Mouse (Mus musculus): ENCODE data around the gene Rpl26.

Rpl26 gene

GRCm38 (mm10) chr11:68902047-68902364 lies 623 bp downstream of the Rpl26 start:
- POLR2A ChIA-PET: interaction anchor here (0.6 to 6.3 kb wide), 43 partner anchors 10 to 1329 kb away, joined by 3 to 126 read pairs (median 5); partner anchors contain the start of genes Slc25a35 (in 3 of the 4), Arhgef15 (in 1 of the 4), Borcs6 (in 1 of the 4) and Ndel1 (in 1 of the 4)
- CTCF ChIA-PET: interaction anchor here in 1 of 4 experiments (2.2 kb wide), 1 partner anchor 66 kb away, joined by 6 read pairs; the partner anchor contains the start of gene Slc25a35

DNA sequence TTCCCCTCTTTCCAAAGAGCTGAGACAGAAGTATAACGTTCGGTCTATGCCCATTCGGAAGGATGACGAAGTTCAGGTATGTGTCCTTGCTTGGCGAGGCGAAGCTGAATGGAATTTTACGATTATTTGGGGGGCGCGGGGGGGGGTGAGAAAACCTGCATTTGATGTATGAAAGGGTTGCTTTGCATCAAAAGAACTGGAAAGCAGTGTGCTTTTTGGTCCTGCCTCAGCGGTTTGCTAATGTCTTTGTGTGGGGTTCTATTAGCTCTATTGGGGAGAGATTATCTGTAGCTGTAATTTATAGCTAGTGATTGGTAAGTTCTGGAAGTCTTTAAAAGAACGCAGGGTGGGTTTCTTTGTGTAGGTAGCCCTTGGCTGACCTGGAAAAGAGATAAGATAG lies 984 bp downstream of the Rpl26 start:
- CTCF ChIA-PET: interaction anchor here in 3 of 4 experiments (0.6 to 2.2 kb wide), 5 partner anchors 31 to 753 kb away, joined by 3 to 6 read pairs (median 4); partner anchors contain the start of genes Ndel1 (in 1 of the 3), Slc25a35 (in 1 of the 3) and Sox15 (in 1 of the 3)
- POLR2A ChIA-PET: interaction anchor here (0.6 to 6.3 kb wide), 64 partner anchors 8 to 1328 kb away, joined by 3 to 126 read pairs (median 5); partner anchors contain the start of genes Slc25a35 (in 3 of the 4), Arhgef15 (in 2 of the 4), Myh10 (in 2 of the 4) and Ndel1 (in 2 of the 4)

- ChIA-PET CTCF (interaction anchor here in 3 of 4 experiments (0.6 to 2.2 kb wide), 6 partner anchors 31 to 752 kb away, joined by 3 to 6 read pairs (median 4); partner anchors contain the start of genes Ndel1 (in 1 of the 3), Slc25a35 (in 1 of the 3) and Sox15 (in 1 of the 3)), POLR2A (interaction anchor here (0.6 to 6.3 kb wide), 66 partner anchors 9 to 1328 kb away, joined by 3 to 126 read pairs (median 6); partner anchors contain the start of genes Slc25a35 (in 3 of the 4), Arhgef15 (in 2 of the 4), Myh10 (in 2 of the 4) and Ndel1 (in 2 of the 4))
Observed at GRCm38 (mm10) chr11:68902823-68903222, 1.4 kb downstream of the Rpl26 start.

DNA sequence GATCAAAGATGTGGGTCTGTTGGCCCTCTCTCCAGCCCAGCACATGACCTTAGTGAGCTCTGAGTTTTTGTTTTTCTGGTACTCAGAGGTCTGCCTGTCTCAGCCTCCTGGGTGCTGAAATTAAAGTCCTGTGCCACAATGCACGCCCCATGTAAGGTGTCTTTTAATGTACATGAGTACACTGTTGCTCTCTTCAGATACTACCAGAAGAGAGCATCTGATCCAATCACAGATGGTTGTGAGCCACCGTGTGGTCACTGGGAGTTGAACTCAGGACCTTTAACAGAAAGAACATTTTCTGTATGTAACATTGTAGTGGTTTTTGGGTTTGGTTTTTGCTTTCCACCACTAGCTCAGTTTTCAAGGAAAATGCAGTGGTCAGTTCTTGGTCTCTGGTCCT lies 2.4 kb downstream of the Rpl26 start:
- ChIA-PET POLR2A (interaction anchor here (0.6 to 6.3 kb wide), 86 partner anchors 9 to 220 kb away, joined by 3 to 126 read pairs (median 6); partner anchors contain the start of genes Arhgef15 (in 2 of the 4), Borcs6 (in 2 of the 4), Myh10 (in 2 of the 4) and Ndel1 (in 2 of the 4)), CTCF (interaction anchor here (0.5 to 3.0 kb wide), 17 partner anchors 16 to 325 kb away, joined by 3 to 31 read pairs (median 5); partner anchors contain the start of genes Slc25a35 (in 2 of the 4) and Ndel1 (in 1 of the 4))

- CTCF ChIA-PET: interaction anchor here (0.5 to 3.0 kb wide), 46 partner anchors 9 to 728 kb away, joined by 3 to 31 read pairs (median 4); partner anchors contain the start of genes Slc25a35 (in 3 of the 4), 9130213A22Rik (in 1 of the 4), Borcs6 (in 1 of the 4) and Fxr2 (in 1 of the 4)
- POLR2A ChIA-PET: interaction anchor here (0.5 to 6.3 kb wide), 140 partner anchors 9 to 799 kb away, joined by 3 to 126 read pairs (median 4); partner anchors contain the start of genes Arhgef15 (in 3 of the 4), Myh10 (in 3 of the 4), Slc25a35 (in 3 of the 4) and Borcs6 (in 2 of the 4)
Observed at GRCm38 (mm10) chr11:68904375-68905137, 3.2 kb downstream of the Rpl26 start.

GRCm38 (mm10) chr11:68905138-68905531 lies 3.8 kb downstream of the Rpl26 start:
- CTCF ChIA-PET: interaction anchor here (0.6 to 3.0 kb wide), 43 partner anchors 8 to 728 kb away, joined by 3 to 31 read pairs (median 4); partner anchors contain the start of genes Slc25a35 (in 3 of the 4), 9130213A22Rik (in 1 of the 4), Borcs6 (in 1 of the 4) and Fxr2 (in 1 of the 4)

DNA sequence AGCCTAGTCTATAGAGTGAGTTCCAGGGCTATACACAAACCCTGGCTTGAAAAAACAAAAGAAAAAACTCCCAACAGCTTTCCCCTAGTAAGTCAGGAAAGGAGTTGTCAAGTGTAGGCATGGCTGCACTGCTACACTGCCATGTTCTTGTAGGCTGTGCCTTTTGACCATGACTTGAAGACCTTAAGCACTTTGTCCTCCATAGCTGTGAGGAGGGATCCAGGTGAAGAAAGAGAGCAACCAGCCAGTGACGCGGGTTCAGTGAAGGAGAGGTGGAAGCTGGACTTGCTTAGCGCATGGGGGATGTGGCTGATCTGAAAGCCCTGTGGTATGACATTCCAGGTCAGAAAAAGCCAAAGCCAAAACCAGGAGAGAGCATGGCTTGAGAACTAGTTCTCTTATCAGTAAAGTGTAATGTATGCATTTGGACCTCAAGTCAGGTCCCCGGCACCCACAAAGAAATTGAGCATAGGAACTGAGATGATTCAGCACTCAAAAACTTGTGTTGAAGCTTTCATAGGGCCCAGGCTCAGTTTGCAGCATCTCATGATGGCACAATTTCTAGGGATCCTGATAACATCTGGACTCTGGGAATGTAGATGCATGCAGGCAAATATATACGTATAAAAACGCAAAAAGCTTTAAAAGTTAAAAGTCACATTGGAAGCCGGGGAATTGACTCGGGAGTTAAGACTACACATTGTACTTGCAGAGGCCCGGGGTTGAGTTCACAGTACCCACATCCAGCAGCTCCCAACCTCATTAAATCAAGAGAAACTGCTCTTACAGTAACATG lies 4.5 kb downstream of the Rpl26 start:
- POLR2A ChIA-PET: interaction anchor here (0.6 to 6.3 kb wide), 87 partner anchors 7 to 740 kb away, joined by 3 to 126 read pairs (median 4); partner anchors contain the start of genes Myh10 (in 3 of the 4), Slc25a35 (in 3 of the 4), Arhgef15 (in 2 of the 4) and Borcs6 (in 2 of the 4)
- CTCF ChIA-PET: interaction anchor here in 3 of 4 experiments (0.8 to 3.0 kb wide), 14 partner anchors 13 to 374 kb away, joined by 3 to 31 read pairs (median 5); partner anchors contain the start of genes 9130213A22Rik (in 1 of the 3) and Slc25a35 (in 1 of the 3)

More at GRCm38 (mm10) chr11:68905138-68905531, 3.8 kb downstream of the Rpl26 start:
- POLR2A ChIA-PET: interaction anchor here (0.5 to 6.3 kb wide), 133 partner anchors 8 to 798 kb away, joined by 3 to 126 read pairs (median 5); partner anchors contain the start of genes Arhgef15 (in 3 of the 4), Myh10 (in 3 of the 4), Slc25a35 (in 3 of the 4) and Borcs6 (in 2 of the 4)

- CTCF ChIA-PET: interaction anchor here in 2 of 4 experiments (1.4 to 3.0 kb wide), 2 partner anchors 75 to 129 kb away, joined by 3 to 31 read pairs; no protein-coding TSS in a partner anchor
- POLR2A ChIA-PET: interaction anchor here (0.6 to 6.3 kb wide), 51 partner anchors 9 to 937 kb away, joined by 3 to 126 read pairs (median 5); partner anchors contain the start of genes Myh10 (in 3 of the 4), Slc25a35 (in 3 of the 4), Borcs6 (in 2 of the 4) and Rangrf (in 2 of the 4)
Observed at GRCm38 (mm10) chr11:68906461-68906790, 5.0 kb downstream of the Rpl26 start.

GRCm38 (mm10) chr11:68907251-68907650 lies 5.9 kb downstream of the Rpl26 start:
- POLR2A ChIA-PET: interaction anchor here in 3 of 4 experiments (0.6 to 6.3 kb wide), 16 partner anchors 9 to 166 kb away, joined by 3 to 126 read pairs (median 4); partner anchors contain the start of genes Odf4 (in 1 of the 3) and Slc25a35 (in 1 of the 3)
- CTCF ChIA-PET: interaction anchor here in 1 of 4 experiments (0.9 kb wide), 1 partner anchor 75 kb away, joined by 3 read pairs; no protein-coding TSS in a partner anchor

- ChIA-PET CTCF (interaction anchor here in 2 of 4 experiments (0.7 to 0.8 kb wide), 3 partner anchors 57 to 214 kb away, joined by 3 to 9 read pairs (median 7); no protein-coding TSS in a partner anchor), POLR2A (interaction anchor here in 3 of 4 experiments (0.6 to 1.4 kb wide), 9 partner anchors 31 to 348 kb away, joined by 3 to 5 read pairs (median 3); partner anchors contain the start of gene Slc25a35 (in 1 of the 3))
Observed at GRCm38 (mm10) chr11:68908846-68909503, 7.6 kb downstream of the Rpl26 start.

GRCm38 (mm10) chr11:68911531-68912177 lies 10.3 kb downstream of the Rpl26 start:
- POLR2A ChIA-PET: interaction anchor here in 3 of 4 experiments (0.6 to 4.2 kb wide), 25 partner anchors 8 to 220 kb away, joined by 3 to 21 read pairs (median 4); partner anchors contain the start of genes Arhgef15 (in 1 of the 3) and Myh10 (in 1 of the 3)

GRCm38 (mm10) chr11:68914566-68914965 lies 13.2 kb downstream of the Rpl26 start:
- CTCF ChIA-PET: interaction anchor here in 1 of 4 experiments (1.0 kb wide), 1 partner anchor 68 kb away, joined by 3 read pairs; no protein-coding TSS in a partner anchor
- POLR2A ChIA-PET: interaction anchor here in 2 of 4 experiments (2.5 to 2.9 kb wide), 2 partner anchors 9 to 11 kb away, joined by 21 to 25 read pairs; no protein-coding TSS in a partner anchor

More at GRCm38 (mm10) chr11:68911531-68912177, 10.3 kb downstream of the Rpl26 start:
- CTCF ChIA-PET: interaction anchor here in 3 of 4 experiments (0.9 to 1.1 kb wide), 3 partner anchors 71 kb away, joined by 3 to 4 read pairs (median 3); no protein-coding TSS in a partner anchor

- CTCF ChIA-PET: interaction anchor here in 1 of 4 experiments (0.7 kb wide), 1 partner anchor 208 kb away, joined by 3 read pairs; no protein-coding TSS in a partner anchor
- POLR2A ChIA-PET: interaction anchor here in 2 of 4 experiments (0.7 to 14.1 kb wide), 5 partner anchors 11 to 184 kb away, joined by 3 to 126 read pairs (median 3); no protein-coding TSS in a partner anchor
Observed at GRCm38 (mm10) chr11:68923191-68923590, 21.8 kb downstream of the Rpl26 start.

DNA sequence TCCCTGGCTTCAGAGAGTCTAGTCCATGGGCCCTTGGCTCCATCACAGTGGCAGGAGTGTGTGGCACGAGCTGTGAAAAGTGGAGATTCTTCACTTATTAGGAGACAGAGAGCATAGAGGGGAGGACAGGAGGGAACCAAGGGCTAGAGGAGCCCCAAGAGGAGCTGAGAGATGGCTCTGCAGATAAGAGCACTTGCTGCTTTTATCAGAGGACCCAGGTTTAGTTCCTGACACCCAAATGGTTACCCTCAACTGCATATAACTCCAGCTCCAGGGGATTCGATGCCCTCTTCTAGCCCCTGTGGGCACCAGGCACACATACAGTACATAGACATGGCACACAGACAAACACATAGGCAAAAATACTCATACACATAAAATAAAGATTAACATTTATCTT lies 23.4 kb downstream of the Rpl26 start:
- POLR2A ChIA-PET: interaction anchor here in 3 of 4 experiments (0.7 to 14.1 kb wide), 4 partner anchors 16 to 68 kb away, joined by 4 to 126 read pairs (median 24); no protein-coding TSS in a partner anchor
- CTCF ChIA-PET: interaction anchor here in 1 of 4 experiments (1.3 kb wide), 1 partner anchor 58 kb away, joined by 4 read pairs; no protein-coding TSS in a partner anchor

GRCm38 (mm10) chr11:68926981-68927380 lies 25.6 kb downstream of the Rpl26 start, which contains the start of gene Odf4:
Gene Odf4 (minus strand): TSS chr11:68927081.
- CTCF ChIA-PET: interaction anchor here in 1 of 4 experiments (0.6 kb wide), 1 partner anchor 32 kb away, joined by 5 read pairs; no protein-coding TSS in a partner anchor
- POLR2A ChIA-PET: interaction anchor here in 3 of 4 experiments (1.3 to 14.1 kb wide), 7 partner anchors 8 to 86 kb away, joined by 3 to 126 read pairs (median 4); no protein-coding TSS in a partner anchor
